Mouse (Mus musculus) heart, postnatal 0 days (tissue): Measurements from ENCODE around the gene Gm5725. TPM values are rescaled to one million over a fixed set of nuclear protein-coding genes. Genes with fewer than 3 reads are reported as not detected.
"Not testable (repeated sequence)": the region's sequence is repeated elsewhere in the genome, so short reads cannot be mapped to it uniquely, and the experiment has no call there.

Experiments used
- ATAC-seq: fragments of 200-750 bp; cut with Nextera tagmentation; 2 replicates; pipeline ENCODE4 v1.8.0; 2017; ENCODE audit warnings: low read depth, moderate number of reproducible peaks, moderate library complexity; ENCODE audit not compliant: insufficient read depth
- DNase-seq: peaks from one replicate; pipeline ENCODE4 v3.0.0-alpha.2; 2016; ENCODE audit warnings: low spot score
- H3K27ac ChIP-seq: fragments of 300-500 bp; sonication (generic); 2 replicates; pipeline ENCODE4 v1.5.1; 2014; ENCODE audit warnings: low read depth, mild to moderate bottlenecking
- H3K27me3 ChIP-seq: fragments of 300-500 bp; sonication (generic); 2 replicates; pipeline ENCODE4 v1.6.1; 2014; ENCODE audit warnings: low read length, mixed read lengths; ENCODE audit not compliant: control insufficient read depth, insufficient read depth
- H3K36me3 ChIP-seq: fragments of 300-500 bp; sonication (generic); replicated peaks from 2 replicates; pipeline ENCODE4 v1.6.1; 2014; ENCODE audit warnings: low read length, mixed read lengths; ENCODE audit not compliant: control insufficient read depth, insufficient read depth
- H3K4me1 ChIP-seq: fragments of 300-500 bp; sonication (generic); 2 replicates; pipeline ENCODE4 v1.6.1; 2014; ENCODE audit warnings: antibody characterized with exemption; ENCODE audit not compliant: control insufficient read depth, insufficient read depth
- H3K4me2 ChIP-seq: fragments of 300-500 bp; sonication (generic); 2 replicates; pipeline ENCODE4 v1.6.1; 2014; ENCODE audit warnings: low read depth, mild to moderate bottlenecking, low read length, moderate library complexity
- H3K4me3 ChIP-seq: fragments of 300-500 bp; sonication (generic); 2 replicates; pipeline ENCODE4 v1.5.1; 2014; ENCODE audit warnings: low read depth, low read length
- H3K9ac ChIP-seq: fragments of 300-500 bp; sonication (generic); replicated peaks from 2 replicates; pipeline ENCODE4 v1.6.1; 2014; ENCODE audit warnings: low read depth, low read length, mixed read lengths
- H3K9me3 ChIP-seq: fragments of 300-500 bp; sonication (generic); replicated peaks from 2 replicates; pipeline ENCODE4 v1.6.1; 2016; ENCODE audit warnings: low read length; ENCODE audit not compliant: control insufficient read depth
- WGBS: fragments of 180-500 bp; shearing (Covaris S2); extraction: QIAGEN DNeasy Blood & Tissue Kit; methylation state at CpG from one replicate; pipeline ENCODE4 v1.1.7; 2014; 5-methylcytosine and 5-hydroxymethylcytosine counted together
- polyA plus RNA-seq: library from polyadenylated mRNA; unstranded; fragments of >200 nt; fragmentation: Nextera tagmentation; extraction: Ambion mirVana; gene quantifications from 2 replicates; pipeline ENCODE4 v1.2.1, GENCODE M21; 2015
- total RNA-seq: library from RNA; depleted of rRNA; stranded (reverse); fragments of >200 nt; gene quantifications from 2 replicates; pipeline ENCODE4 v1.2.3, GENCODE M21; 2014; ENCODE audit warnings: low replicate concordance; rRNA removed

Gm5725 gene
- total RNA-seq (not detected in 2 replicates), polyA plus RNA-seq (not detected in 2 replicates)

GRCm38 (mm10) chr7:21844167-21844566, at the start of gene Gm5725:
Gene Gm5725 (minus strand): TSS chr7:21844267.
- WGBS = no CpG with 5 or more reads among the region's 1 CpGs
- not testable (repeated sequence) for H3K27me3 ChIP-seq, ATAC-seq, DNase-seq, H3K4me3 ChIP-seq, H3K36me3 ChIP-seq, H3K27ac ChIP-seq, H3K9me3 ChIP-seq, H3K9ac ChIP-seq, H3K4me2 ChIP-seq, H3K4me1 ChIP-seq

GRCm38 (mm10) chr7:21832051-21832450, 12.0 kb downstream of the Gm5725 start, which contains the start of gene Vmn1r135:
Gene Vmn1r135 (plus strand): TSS chr7:21832351.
- not testable (repeated sequence) for H3K4me2 ChIP-seq, H3K9ac ChIP-seq, H3K9me3 ChIP-seq, H3K27ac ChIP-seq, H3K4me3 ChIP-seq, ATAC-seq, DNase-seq, H3K27me3 ChIP-seq, H3K4me1 ChIP-seq, H3K36me3 ChIP-seq
- no CpG with 5 or more reads among the region's 1 CpGs for WGBS

DNA sequence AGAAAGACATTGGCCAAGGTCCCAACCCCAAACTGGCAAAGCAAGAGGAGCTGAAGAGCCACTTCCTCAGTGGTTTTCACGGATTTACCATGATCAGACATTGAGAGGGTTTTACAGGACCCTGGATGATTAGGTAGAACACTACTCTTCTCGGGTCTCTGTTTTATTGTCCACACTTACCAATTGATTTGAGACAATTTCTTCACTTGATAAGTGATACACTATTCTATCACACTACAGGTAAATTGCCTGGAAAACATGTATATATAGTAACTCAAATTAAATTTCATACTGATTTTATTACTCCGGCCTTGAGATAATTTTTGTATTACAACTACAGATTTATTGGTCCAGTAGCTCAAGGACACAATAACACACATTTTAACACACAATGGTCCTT, 47.4 kb downstream of the Gm5725 start, which contains the start of gene Gm4177:
Gene Gm4177 (minus strand): TSS at position 101 of the 400 bp plus-strand sequence.
- ATAC-seq, H3K9ac ChIP-seq, H3K9me3 ChIP-seq, H3K4me3 ChIP-seq, DNase-seq, H3K27ac ChIP-seq, H3K4me1 ChIP-seq, H3K4me2 ChIP-seq, H3K27me3 ChIP-seq, H3K36me3 ChIP-seq: not testable (repeated sequence)
- WGBS = no CpG with 5 or more reads among the region's 3 CpGs

Other genes with a start within 250 kb of the Gm5725 start
- not detected in 2 replicates for gene Vmn1r132, start 230.2 kb downstream of the Gm5725 start, total RNA-seq
- not detected in 2 replicates for gene Vmn1r132, start 230.2 kb downstream of the Gm5725 start, polyA plus RNA-seq
- gene Gm4175, start 82.8 kb downstream of the Gm5725 start, total RNA-seq = not detected in 2 replicates
- not detected in 2 replicates for gene Gm4175, start 82.8 kb downstream of the Gm5725 start, polyA plus RNA-seq
- gene Gm4177, start 47.5 kb downstream of the Gm5725 start, total RNA-seq = not detected in 2 replicates
- not detected in 2 replicates for gene Gm4177, start 47.5 kb downstream of the Gm5725 start, polyA plus RNA-seq
- gene Vmn1r135, start 11.9 kb downstream of the Gm5725 start, total RNA-seq = not detected in 2 replicates
- not detected in 2 replicates for gene Vmn1r135, start 11.9 kb downstream of the Gm5725 start, polyA plus RNA-seq
- not detected in 2 replicates for gene Gm5891, start 77.0 kb upstream of the Gm5725 start, total RNA-seq
- not detected in 2 replicates for gene Gm5891, start 77.0 kb upstream of the Gm5725 start, polyA plus RNA-seq
- not detected in 2 replicates for gene Vmn1r137, start 150.3 kb upstream of the Gm5725 start, total RNA-seq
- not detected in 2 replicates for gene Vmn1r137, start 150.3 kb upstream of the Gm5725 start, polyA plus RNA-seq
- gene Vmn1r138, start 184.6 kb upstream of the Gm5725 start, total RNA-seq = not detected in 2 replicates
- not detected in 2 replicates for gene Vmn1r138, start 184.6 kb upstream of the Gm5725 start, polyA plus RNA-seq
- gene Gm6176, start 212.0 kb upstream of the Gm5725 start, total RNA-seq = not detected in 2 replicates
- not detected in 2 replicates for gene Gm6176, start 212.0 kb upstream of the Gm5725 start, polyA plus RNA-seq
- gene Vmn1r139, start 224.8 kb upstream of the Gm5725 start, total RNA-seq = not detected in 2 replicates
- not detected in 2 replicates for gene Vmn1r139, start 224.8 kb upstream of the Gm5725 start, polyA plus RNA-seq